ENCODE assay signal across 8 mouse cellular contexts in genomic region chr5:122821524-122821885, GRCm38 (mm10). TPM values are rescaled to one million over a fixed set of nuclear protein-coding genes. Genes with fewer than 3 reads are reported as not detected.
DNase-seq lines count a peak whose midpoint lies in the region; ATAC-seq and TF ChIP-seq lines count a peak whose summit lies in the region.

No protein-coding gene starts in this region.

- TF ChIP-seq POLR2A in ES-Bruce4 (IDR thresholded peaks at IDR 0.05; ENCODE audit: insufficient read depth, low read length): no peak

- WGBS in heart, embryonic 10.5 days: under 1% methylated on average over 10 of the region's 10 CpGs
- 0% methylated on average over 10 of the region's 10 CpGs for WGBS in forebrain, postnatal 0 days
- 3% methylated on average over 10 of the region's 10 CpGs for WGBS in macrophage (ENCODE audit: missing documents)

- H3K4me1 ChIP-seq in heart, embryonic 10.5 days: peaks cover 10% of the 10 kb centered on the region
- peaks cover 2% of the 10 kb centered on the region for H3K4me1 ChIP-seq in ES-Bruce4 (ENCODE audit: control insufficient read depth, insufficient read depth, low read length)
- peaks cover 9% of the 10 kb centered on the region; the same call in 1 of the 2 replicates for H3K4me1 ChIP-seq in forebrain, postnatal 0 days (ENCODE audit: insufficient read depth)

- peak overlapping the region; percentile 97 for H3K27ac ChIP-seq in heart, embryonic 10.5 days
- H3K27ac ChIP-seq in ES-Bruce4 (ENCODE audit: insufficient read depth, low read length) (peak overlapping the region; percentile 45; the same call in 1 of the 2 replicates), macrophage (peak overlapping the region; percentile 55)
- H3K27ac ChIP-seq in forebrain, postnatal 0 days (ENCODE audit: low read depth, low read length): peak overlapping the region; percentile 95

- H3K27me3 ChIP-seq in heart, embryonic 10.5 days (ENCODE audit: insufficient read depth, poor library complexity, severe bottlenecking): no peaks in the 10 kb centered on the region
- H3K27me3 ChIP-seq in ES-Bruce4 (ENCODE audit: control insufficient read depth, insufficient read depth, low read length, poor library complexity, severe bottlenecking): no peaks in the 10 kb centered on the region
- H3K27me3 ChIP-seq in forebrain, postnatal 0 days (ENCODE audit: insufficient read depth, low read length): no peaks in the 10 kb centered on the region

- TF ChIP-seq EP300 in ES-Bruce4 (IDR thresholded peaks at IDR 0.05; ENCODE audit: insufficient read depth, low read depth, low read length): no peak

- peak; percentile 50 for ATAC-seq in forebrain, postnatal 0 days

- peaks cover 30% of the 10 kb centered on the region for H3K36me3 ChIP-seq in heart, embryonic 10.5 days
- peaks cover 24% of the 10 kb centered on the region for H3K36me3 ChIP-seq in ES-Bruce4 (ENCODE audit: control insufficient read depth, insufficient read depth, low read length, poor library complexity, severe bottlenecking)
- peaks cover 27% of the 10 kb centered on the region for H3K36me3 ChIP-seq in forebrain, postnatal 0 days (ENCODE audit: insufficient read depth)
- peaks cover 19% of the 10 kb centered on the region for H3K36me3 ChIP-seq in macrophage (ENCODE audit: inconsistent target)

- H3K9me3 ChIP-seq in heart, embryonic 10.5 days: no peaks in the 10 kb centered on the region
- H3K9me3 ChIP-seq in ES-Bruce4 (replicated peaks; ENCODE audit: control insufficient read depth, insufficient read depth, low read length, poor library complexity, severe bottlenecking): no peaks in the 10 kb centered on the region
- H3K9me3 ChIP-seq in forebrain, postnatal 0 days (ENCODE audit: low read length): no peaks in the 10 kb centered on the region

- peak overlapping the region; percentile 87 for H3K4me3 ChIP-seq in heart, embryonic 10.5 days
- peak overlapping the region; percentile 67 for H3K4me3 ChIP-seq in ES-Bruce4 (ENCODE audit: low read depth, low read length)
- peak overlapping the region; percentile 84 for H3K4me3 ChIP-seq in forebrain, postnatal 0 days (ENCODE audit: low read depth, low read length)
- peak overlapping the region; percentile 40 for H3K4me3 ChIP-seq in macrophage (ENCODE audit: inconsistent target)

- H3K4me2 ChIP-seq in forebrain, postnatal 0 days (ENCODE audit: low read depth): peak overlapping the region; percentile 51

- peaks cover 33% of the 10 kb centered on the region for H3K79me2 ChIP-seq in macrophage (ENCODE audit: inconsistent target)

- DNase-seq in heart, embryonic 10.5 days (ENCODE audit: low spot score): no peak
- DNase-seq in heart, adult 11 months: no peak
- no peak for DNase-seq in forebrain, postnatal 0 days
- DNase-seq in urinary bladder, postnatal 14 days (ENCODE audit: low spot score): no peak
- DNase-seq in urinary bladder, postnatal 10 days (ENCODE audit: low spot score): no peak
- no peak for DNase-seq in testis, postnatal 14 days (ENCODE audit: low spot score)

- TF ChIP-seq CTCF in ES-Bruce4 (IDR thresholded peaks at IDR 0.05; ENCODE audit: low read depth, low read length): no peak
- TF ChIP-seq CTCF in forebrain, postnatal 0 days (IDR thresholded peaks at IDR 0.05; ENCODE audit: low read depth): no peak

- peak overlapping the region; percentile 58; the same call in 1 of the 2 replicates for H3K9ac ChIP-seq in ES-Bruce4 (ENCODE audit: low read depth, poor library complexity, severe bottlenecking)
- peak overlapping the region; percentile 90 for H3K9ac ChIP-seq in forebrain, postnatal 0 days

RNA-seq across cellular contexts. Expression of gene Anapc5, which starts 0.4 kb away (rescaled TPM):
- 405 and 415 TPM in 2 replicates for polyA plus RNA-seq in heart, embryonic 10.5 days (2016; fragmentation: Nextera tagmentation; extraction: Ambion mirVana)
- polyA plus RNA-seq in ES-Bruce4 (2011; ENCODE audit: insufficient read depth, insufficient read length, low read depth, missing spikeins) (344 and 397 TPM in 2 replicates), macrophage (2018) (96.1 to 114 TPM (median 102 TPM) in 3 replicates)
- 522 and 533 TPM in 2 replicates for total RNA-seq in forebrain, postnatal 0 days (2014; rRNA removed)
- polyA plus RNA-seq in forebrain, postnatal 0 days (2015; fragmentation: Nextera tagmentation; extraction: Ambion mirVana): 373 and 445 TPM in 2 replicates
- total RNA-seq in macrophage (2018; cell fraction: chromatin; rRNA removed): 100 to 1,000 TPM in 18 of 26 experiments, 10 to 100 TPM in 8; 49.6 to 289 (median 189) TPM
- 100 to 1,000 TPM in 14 of 26 experiments, 10 to 100 TPM in 12; 75.4 to 140 (median 111) TPM for total RNA-seq in macrophage (2018; cell fraction: cytosol; rRNA removed)
- total RNA-seq in macrophage (2018; cell fraction: nucleus; rRNA removed): 100 to 1,000 TPM in 19 of 26 experiments, 10 to 100 TPM in 7; 53.5 to 212 (median 145) TPM

RNA-seq across cellular contexts. Expression of gene Rnf34, which starts 28.3 kb away (rescaled TPM):
- polyA plus RNA-seq in heart, embryonic 10.5 days (2016; fragmentation: Nextera tagmentation; extraction: Ambion mirVana): 33.6 and 35.3 TPM in 2 replicates
- polyA plus RNA-seq in ES-Bruce4 (2011; ENCODE audit: insufficient read depth, insufficient read length, low read depth, missing spikeins) (28.5 and 34.5 TPM in 2 replicates), macrophage (2018) (17.3 to 25.3 TPM (median 18.3 TPM) in 3 replicates)
- total RNA-seq in forebrain, postnatal 0 days (2014; rRNA removed): 32.1 and 39.3 TPM in 2 replicates
- 46.1 and 46.6 TPM in 2 replicates for polyA plus RNA-seq in forebrain, postnatal 0 days (2015; fragmentation: Nextera tagmentation; extraction: Ambion mirVana)
- total RNA-seq in macrophage (2018; cell fraction: chromatin; rRNA removed): 10 to 100 TPM in 23 of 26 experiments, 1 to 10 TPM in 3; 5.1 to 31.2 (median 18.8) TPM
- 10 to 100 TPM; 17.2 to 33.6 (median 26.4) TPM for total RNA-seq in macrophage (2018; cell fraction: cytosol; rRNA removed)
- total RNA-seq in macrophage (2018; cell fraction: nucleus; rRNA removed): 10 to 100 TPM; 13.5 to 64.7 (median 27.2) TPM

RNA-seq across cellular contexts. Expression of gene Camkk2, which starts 42.3 kb away (rescaled TPM):
- polyA plus RNA-seq in heart, embryonic 10.5 days (2016; fragmentation: Nextera tagmentation; extraction: Ambion mirVana): 16.6 and 21.3 TPM in 2 replicates
- polyA plus RNA-seq in ES-Bruce4 (2011; ENCODE audit: insufficient read depth, insufficient read length, low read depth, missing spikeins) (24.4 and 26.2 TPM in 2 replicates), macrophage (2018) (20.9 to 39.4 TPM (median 25.3 TPM) in 3 replicates)
- 89.3 and 106 TPM in 2 replicates for total RNA-seq in forebrain, postnatal 0 days (2014; rRNA removed)
- 76.2 and 93.8 TPM in 2 replicates for polyA plus RNA-seq in forebrain, postnatal 0 days (2015; fragmentation: Nextera tagmentation; extraction: Ambion mirVana)
- 100 to 1,000 TPM; 104 to 832 (median 143) TPM for total RNA-seq in macrophage (2018; cell fraction: chromatin; rRNA removed)
- total RNA-seq in macrophage (2018; cell fraction: cytosol; rRNA removed): 10 to 100 TPM; 28.1 to 47.9 (median 37.7) TPM
- 100 to 1,000 TPM in 13 of 26 experiments, 10 to 100 TPM in 13; 54.2 to 599 (median 108) TPM for total RNA-seq in macrophage (2018; cell fraction: nucleus; rRNA removed)

Comparison
In these comparisons a context has a peak if more than half of its experiments do, and no peak if none do; other contexts are left out.
1. H3K27ac ChIP-seq: peak in every context shown above with its lines; median percentile 97 in heart, embryonic 10.5 days; 95 in forebrain, postnatal 0 days; 55 in macrophage; 45 in ES-Bruce4.